Mouse (Mus musculus): Measurements from ENCODE around the gene Zfp36l2.

Zfp36l2 gene

DNA sequence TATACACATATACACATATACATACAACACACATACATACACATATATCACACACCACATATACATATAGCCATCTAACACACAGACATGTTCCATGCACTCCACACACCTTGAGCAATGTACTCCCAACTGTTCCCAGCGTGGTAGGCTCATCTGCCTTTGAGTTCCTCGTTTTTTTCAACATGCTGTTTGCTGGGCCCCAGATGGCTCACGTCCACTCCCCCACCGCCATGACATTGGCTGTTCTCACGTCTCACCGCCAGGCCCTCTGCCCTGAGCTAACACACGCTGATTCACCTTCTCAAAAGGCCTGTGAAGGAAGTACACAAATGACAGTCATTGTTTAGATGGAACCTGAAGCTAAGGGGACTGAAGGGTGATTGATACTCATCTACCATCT, 52.5 kb downstream of the Zfp36l2 start:
- DNase-seq (ENCODE audit: low spot score in 2 of 2): no peak

All from spleen, postnatal 14 days (tissue).